Mouse (Mus musculus) CD4-positive naive resting alpha-beta T cell, adult 76 days (primary cell): Measurements from ENCODE around the gene Eif4e3. TPM values are rescaled to one million over a fixed set of nuclear protein-coding genes. Genes with fewer than 3 reads are reported as not detected.

ENCODE experiments used
- total RNA-seq: library from RNA; stranded (reverse); gene quantifications from one replicate; pipeline ENCODE4 v1.2.4, GENCODE M21; 2023

Gene Eif4e3
- total RNA-seq: 11.1 TPM

GRCm38 (mm10) chr6:99666318-99667171 is at the start of gene Eif4e3, which contains the start of gene Gm20696:
Gene Eif4e3 (minus strand): TSS chr6:99666771.
Gene Gm20696 (minus strand): TSS chr6:99666797.

GRCm38 (mm10) chr6:99692206-99692915 is 25.8 kb upstream of the Eif4e3 start, which contains the start of gene Gpr27:
Gene Gpr27 (plus strand): TSS chr6:99692679.

Other genes starting within 250 kb of the Eif4e3 start
- 937 TPM for gene Foxp1, start 144.1 kb downstream of the Eif4e3 start, total RNA-seq
- gene Gm20696, start within 50 bp of the Eif4e3 start, total RNA-seq: 66.7 TPM
- not detected for gene Gpr27, start 25.9 kb upstream of the Eif4e3 start, total RNA-seq
- not detected for gene Prok2, start 59.6 kb upstream of the Eif4e3 start, total RNA-seq